Mouse (Mus musculus) heart, adult 10 weeks (tissue): Measurements from ENCODE around the gene Acbd6. TPM values are rescaled to one million over a fixed set of nuclear protein-coding genes. Genes with fewer than 3 reads are reported as not detected.

Experiments used
- polyA plus RNA-seq: library from polyadenylated mRNA; stranded (reverse); fragments of 350-450 nt; fragmentation: Illumina TruSeq; extraction: RNeasy Lipid Tissue Mini Kit (QIAGEN cat#74804); gene quantifications from one replicate; pipeline ENCODE4 v1.2.3, GENCODE M21; 2014; ENCODE audit warnings: low read depth, low replicate concordance

The Acbd6 gene
- 50.7 TPM for polyA plus RNA-seq

GRCm38 (mm10) chr1:155558012-155558842 lies at the start of gene Acbd6:
Gene Acbd6 (plus strand): TSS chr1:155558120.

Other genes with a start within 250 kb of the Acbd6 start
- 15.9 TPM for gene Xpr1, start 140.7 kb upstream of the Acbd6 start, polyA plus RNA-seq
- not detected for gene Lhx4, start 193.6 kb downstream of the Acbd6 start, polyA plus RNA-seq